Mouse (Mus musculus) heart, postnatal 4 days (tissue): Measurements from ENCODE around the gene Cops9. TPM values are rescaled to one million over a fixed set of nuclear protein-coding genes. Genes with fewer than 3 reads are reported as not detected.

Experiments
- DNase-seq: peaks from one replicate; pipeline ENCODE4 v3.0.0; 2021
- total RNA-seq, 2 experiments: library from RNA; stranded (reverse); gene quantifications; 2 replicates each; pipeline ENCODE4 v1.2.3; 2021

Gene Cops9
- total RNA-seq = 100 to 1,000 TPM; 198 to 214 TPM

DNA sequence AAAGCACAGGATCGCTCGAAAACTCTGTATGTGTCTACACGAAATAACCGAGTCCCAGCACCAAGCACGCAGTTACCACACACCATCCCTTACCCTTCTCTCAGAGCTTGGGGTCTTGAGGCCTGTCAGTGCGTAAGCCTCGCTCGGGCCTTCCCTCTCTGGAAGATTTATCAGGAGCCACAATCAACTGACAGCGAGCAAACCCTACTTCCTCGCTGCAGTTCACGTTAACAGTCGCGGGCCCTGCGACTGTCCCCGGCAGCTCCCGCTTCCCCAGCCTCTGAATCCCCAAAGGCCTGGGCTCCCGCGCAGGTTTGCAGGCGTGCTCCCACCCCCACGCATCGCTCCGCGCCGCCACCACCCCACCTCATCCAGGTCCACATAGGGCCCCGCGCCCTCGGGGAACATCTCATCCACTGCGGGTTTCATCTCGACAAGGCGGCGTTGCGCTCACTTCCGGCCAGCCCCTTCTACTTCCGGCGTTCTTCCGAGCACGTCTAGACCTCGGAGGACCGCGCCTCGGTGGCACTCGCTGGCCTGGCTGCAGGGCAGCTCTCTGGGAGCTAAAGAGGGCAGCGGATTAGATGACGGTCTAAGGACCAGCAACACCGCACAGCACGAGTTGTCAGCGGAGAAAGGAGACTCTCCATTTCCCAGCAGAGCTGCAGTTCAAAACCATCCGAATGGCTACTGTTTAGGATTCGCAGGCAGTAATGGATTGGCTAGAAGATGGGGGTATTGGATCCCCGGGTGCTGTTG lies at the start of gene Cops9:
Cops9 (minus strand) TSS at position 472 of the 759 bp plus-strand sequence.
- peak; percentile 90 for DNase-seq

DNA sequence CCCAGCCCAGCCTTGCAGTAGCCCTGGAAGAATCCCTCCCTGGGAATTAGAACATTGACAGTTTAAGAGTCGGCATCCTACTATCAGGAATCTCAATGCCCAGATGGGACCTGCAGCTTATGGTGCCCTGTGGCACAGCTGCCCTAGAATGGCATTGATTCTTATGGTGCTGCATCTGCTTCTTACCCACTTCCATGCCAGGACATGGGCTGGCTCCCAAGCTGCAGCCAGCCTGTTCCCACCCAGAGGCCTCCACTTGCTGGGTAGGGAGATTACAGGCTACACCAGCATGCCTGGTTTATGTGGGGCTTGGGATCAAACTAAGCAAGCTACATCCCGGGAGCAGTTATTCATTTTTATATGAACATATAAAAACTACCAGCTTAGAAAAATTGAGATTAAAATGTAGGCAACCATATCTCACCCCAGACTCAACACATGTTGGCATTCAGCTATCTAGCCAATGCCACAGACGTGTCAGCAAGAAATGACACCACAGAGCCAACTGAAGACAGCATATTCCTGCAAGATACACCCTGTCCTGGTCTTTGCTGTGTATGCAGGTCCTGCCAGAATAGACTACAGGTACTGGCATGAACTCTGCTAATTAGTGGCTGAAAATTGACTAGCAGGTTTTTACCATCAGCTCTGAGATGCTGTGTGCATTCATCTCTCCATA lies 49.5 kb upstream of the Cops9 start:
- no peak for DNase-seq

DNA sequence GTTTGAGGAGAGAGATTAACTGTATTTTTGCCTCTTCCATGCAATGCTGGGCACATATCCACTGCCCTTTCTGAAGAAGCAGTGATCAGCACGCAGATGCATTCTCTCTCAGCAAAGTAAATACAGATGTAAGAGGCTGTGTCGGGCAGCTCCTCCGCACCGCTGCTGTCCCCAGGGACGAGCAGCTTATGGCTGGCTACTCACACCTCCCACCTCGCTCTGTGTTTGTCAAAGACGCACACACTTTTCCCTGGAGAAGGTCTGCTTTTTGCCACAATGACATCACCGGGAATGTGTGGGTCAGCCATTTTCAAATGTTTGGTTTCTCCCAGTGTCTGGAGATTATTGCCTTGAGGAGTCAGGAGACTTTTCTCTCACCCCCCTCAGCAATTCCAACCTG lies 45.2 kb upstream of the Cops9 start:
- DNase-seq = no peak

DNA sequence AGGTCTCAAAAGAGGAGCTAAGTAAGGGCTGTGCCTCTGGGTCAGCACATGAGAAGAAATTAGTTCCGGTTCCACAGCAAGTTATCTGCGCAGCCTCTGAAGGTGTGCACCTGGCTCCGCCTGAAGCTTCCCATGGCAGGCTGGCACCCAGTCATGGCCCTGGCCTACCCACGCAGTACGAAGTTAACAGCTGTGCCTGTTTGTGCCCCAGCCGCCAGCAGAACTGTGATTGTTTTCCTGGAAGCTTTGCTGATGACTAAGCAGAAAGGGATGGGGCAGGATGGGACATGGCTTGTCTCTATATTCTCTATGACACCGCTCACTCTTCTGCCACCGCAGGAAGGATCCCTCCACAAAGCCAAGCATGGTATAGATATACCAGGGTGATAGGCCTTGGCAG lies 41.4 kb upstream of the Cops9 start:
- no peak for DNase-seq

DNA sequence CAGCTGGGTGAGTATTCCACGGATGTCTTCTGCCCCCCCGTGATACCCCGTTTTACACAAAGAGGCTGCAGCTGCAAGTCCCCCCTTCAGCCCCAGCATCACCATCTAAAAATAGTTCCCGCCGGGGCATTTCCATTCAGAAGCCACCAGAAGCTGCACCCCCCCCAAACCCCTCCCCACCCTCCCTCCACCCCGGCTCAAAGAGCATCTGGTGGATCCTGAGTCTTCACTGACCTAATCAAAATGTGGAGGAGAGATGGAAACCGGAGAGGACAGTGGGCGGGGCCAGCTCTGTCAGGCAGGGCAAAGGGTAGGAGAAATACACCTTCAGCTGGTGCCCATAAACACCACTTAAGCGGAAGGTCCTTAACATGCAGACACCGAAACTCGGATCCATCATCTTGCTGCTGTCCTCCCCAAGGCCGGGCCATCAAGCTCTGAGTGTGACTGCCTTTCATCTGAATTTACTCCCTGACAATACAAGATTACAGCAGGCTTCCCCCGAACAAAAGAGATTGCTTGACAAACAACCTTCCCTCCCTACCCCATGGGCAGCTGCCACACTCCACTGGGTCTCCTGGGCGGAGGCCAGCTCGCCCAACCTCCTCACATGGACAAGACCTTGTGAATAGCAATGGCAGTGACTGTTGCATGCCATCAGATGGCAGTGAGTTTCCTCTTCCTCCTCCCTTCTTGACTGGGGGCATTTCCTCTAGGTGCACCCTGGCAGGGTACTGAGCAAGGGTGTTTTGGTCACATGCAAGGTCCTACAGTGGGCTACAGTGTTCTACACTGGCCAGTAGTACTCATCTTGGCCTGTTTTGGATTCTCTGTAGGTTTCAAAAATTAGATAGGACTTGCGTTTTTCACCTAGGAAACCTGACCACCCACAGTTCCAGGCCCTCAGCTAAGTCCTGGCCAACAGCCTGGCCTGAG lies 39.2 kb upstream of the Cops9 start:
- DNase-seq = no peak

DNA sequence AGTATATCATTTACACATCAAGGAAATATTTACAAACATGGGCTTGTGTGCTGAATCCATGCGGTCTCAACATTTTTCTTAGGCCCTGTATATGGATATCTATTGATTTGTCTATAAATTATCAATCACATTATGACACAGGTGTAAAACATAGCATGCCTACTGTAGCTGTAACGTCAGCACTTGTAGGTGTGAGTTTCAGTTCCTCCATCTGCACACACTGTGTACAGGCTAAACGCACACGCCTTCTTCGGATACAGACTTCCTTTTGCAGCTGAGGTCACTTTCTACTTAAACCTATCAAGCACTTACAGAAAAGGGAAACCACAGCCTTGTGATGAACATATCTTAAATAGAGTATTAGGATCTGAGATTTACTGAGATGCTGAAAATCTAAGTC lies 37.0 kb upstream of the Cops9 start:
- no peak for DNase-seq

DNA sequence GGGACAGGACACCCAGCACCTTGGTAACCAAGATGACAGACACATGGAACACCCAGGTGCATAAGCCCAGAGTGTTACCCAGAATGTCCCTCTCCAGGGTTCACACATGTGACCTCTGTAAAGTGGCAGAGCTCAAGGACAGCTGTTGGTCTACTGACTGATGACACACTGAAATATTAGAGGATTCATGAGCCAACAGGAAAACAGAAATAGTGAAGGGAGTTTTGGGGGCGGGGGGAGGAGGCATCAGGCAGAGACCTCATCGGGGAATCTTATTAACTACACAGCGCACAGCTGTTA lies 34.8 kb upstream of the Cops9 start:
- DNase-seq = no peak

DNA sequence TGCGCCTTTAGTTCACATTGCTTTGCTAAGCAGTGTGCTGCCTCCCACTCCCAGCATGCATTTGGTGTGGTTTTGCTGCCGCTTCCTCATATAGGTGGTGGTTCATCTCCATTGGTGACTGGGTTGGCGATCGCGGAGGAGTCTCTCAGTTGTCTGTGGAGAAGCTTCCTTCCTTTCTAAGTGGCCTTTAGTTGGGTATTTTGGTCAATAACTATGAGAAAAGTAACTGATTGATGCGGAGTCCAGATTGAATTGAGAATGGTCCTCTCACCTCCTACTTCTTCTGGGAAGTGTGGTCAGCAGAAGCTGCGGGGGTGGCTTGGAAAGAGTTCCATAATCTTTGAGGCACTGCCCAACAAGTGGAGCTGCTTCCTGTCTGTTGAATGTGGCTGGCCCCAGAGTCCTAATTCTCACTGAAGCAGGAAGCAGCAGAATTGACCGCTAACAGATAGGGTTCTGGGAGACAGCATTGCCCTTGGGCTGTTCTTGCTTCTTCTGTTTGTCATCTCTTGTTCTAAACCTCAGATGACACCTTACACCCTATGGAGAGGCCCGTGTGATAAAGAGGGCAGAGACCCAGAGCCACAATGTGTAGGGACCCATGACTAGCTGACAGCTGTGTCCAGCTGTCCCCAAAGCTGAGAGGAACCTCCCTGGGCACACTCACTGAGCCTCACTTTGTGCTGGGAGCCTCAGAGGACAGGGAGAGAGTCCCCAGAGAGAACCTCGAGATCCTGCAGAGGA lies 34.3 kb upstream of the Cops9 start:
- DNase-seq = no peak

DNA sequence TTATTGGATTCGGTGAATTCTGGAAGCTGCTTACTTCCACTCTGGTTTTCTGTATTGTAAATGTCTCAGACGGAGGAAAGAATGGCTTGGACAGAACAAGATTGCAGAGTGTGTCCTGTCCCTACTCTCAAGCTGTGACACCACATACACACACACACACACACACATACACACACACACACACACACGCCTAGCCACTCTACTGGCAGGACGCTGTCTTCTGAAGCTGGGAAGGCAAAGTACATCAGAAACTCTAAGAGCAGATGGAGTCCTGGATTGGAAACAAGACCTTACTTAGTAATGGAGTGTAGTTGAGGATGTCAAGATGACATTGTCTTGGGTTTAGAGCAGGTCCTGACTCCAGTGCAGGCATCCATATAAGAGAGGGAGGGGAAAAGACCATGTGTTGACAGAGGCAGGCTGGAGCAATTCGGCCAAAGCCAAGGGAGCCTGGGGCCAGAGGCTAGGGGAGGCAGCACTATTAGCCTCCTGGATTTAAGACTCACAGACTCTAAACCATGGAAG lies 31.5 kb upstream of the Cops9 start:
- no peak for DNase-seq

DNA sequence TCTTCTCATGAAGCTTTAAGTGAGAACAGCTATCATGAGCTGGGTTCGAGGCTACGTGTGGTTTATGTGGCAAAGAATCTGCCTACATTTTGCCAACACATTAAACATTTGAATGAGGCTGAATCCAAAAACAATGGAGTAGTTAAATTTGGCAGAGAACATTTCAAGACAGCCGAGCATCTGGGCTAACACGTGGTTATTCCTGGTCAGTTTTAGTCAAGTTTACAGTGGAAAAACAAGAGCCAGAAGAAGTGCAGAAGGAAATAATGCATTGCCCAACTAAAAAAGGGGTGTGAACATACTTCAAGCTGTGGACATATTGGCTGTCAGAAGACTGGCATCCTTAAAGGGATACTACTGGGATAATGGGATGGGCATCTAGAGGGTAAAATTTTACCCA lies 29.5 kb upstream of the Cops9 start:
- DNase-seq = no peak

DNA sequence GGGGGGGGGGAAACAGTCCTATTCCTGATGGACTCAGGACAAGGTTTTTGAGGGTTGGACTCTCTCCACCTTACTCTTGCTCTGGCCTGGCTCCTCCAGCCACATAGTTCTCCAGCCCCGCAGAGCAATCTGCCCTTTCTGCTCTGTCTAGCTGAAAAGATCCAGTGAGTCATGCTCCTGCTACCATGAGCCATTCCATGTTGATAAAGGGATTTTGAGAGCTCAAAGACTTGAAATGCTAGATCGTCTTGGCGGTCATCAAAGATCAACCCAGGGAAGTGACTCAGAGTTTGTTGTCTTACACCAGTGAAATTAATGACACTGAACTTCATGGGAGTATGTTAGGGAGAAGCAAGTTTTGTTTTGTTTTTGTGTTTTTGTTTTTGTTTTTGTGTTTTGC lies 27.6 kb upstream of the Cops9 start:
- no peak for DNase-seq

DNA sequence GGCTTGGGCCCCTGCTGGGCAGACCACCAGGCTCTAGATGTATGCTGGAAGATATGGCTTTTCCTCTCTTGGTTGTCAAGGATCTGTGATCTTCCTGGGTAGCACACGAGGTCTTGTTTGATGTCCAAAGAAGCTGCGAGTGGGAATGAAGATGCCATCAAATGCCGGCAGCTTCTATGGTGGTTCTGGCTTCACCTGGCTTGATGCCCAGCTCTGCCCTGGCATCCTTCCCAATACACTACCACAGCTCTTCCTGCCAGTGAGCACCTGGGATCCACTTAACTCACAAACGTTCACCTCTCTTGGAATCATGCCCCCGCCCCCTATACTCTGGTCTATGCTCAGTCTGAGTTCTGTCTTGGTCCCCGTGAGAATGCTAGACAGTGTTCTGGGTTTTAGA lies 25.3 kb upstream of the Cops9 start:
- DNase-seq = no peak

DNA sequence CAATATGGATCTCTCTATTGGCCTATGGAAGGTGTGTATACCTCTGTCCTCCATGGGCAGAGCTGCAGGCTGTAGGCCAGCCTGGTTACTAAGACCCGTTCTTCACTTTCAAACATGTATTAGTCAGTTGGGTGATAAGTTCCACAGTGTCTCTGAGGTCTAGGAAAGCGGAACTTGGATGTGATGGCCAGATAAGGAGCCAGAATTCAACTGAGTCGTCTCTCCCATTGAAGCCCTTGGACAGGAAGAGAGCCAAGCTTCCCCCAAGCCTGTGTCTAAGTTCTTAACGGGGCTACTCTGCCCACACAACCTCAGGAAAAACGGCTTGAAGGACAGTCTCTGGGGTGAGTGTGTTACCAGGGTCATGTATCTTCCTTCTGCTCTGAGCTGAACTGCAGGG lies 17.6 kb upstream of the Cops9 start:
- DNase-seq = no peak

DNA sequence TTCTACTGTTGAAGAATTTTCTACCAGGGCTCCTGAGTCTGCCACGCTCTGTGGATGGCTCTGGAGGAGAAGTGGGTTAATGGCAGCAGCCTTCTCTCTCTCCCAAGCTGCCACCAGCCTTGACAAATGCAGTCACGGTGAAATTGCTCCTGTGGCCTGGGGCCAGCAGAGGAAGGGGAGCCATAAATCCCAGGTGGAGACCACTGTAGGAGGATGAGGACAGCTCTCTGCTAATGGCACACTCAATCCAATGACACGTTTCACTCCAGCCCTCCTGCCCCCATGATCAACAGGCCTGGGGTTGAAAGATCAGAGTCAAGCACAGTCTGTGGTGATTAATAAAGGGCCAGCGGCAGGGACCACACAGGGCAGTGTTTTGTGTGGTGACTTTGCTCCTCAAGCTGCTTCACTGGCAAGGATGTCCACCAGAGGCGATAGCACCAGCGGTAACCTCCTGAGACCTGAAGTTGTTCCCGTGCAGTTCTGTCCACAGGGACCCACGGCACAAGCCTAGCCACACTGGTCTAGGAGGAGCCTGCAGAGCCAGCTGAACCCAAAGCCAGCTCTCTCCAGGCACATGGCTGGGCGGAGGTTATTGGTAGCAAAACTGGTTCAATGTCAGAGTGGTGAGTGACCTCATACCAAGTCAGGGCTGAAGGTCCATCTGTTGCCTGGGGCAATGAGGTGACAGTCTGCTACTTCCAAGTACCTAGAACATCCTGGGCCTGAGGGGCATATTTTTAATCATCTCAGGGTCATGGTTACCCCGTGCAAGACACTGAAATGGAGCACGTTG lies 15.4 kb upstream of the Cops9 start:
- no peak for DNase-seq

DNA sequence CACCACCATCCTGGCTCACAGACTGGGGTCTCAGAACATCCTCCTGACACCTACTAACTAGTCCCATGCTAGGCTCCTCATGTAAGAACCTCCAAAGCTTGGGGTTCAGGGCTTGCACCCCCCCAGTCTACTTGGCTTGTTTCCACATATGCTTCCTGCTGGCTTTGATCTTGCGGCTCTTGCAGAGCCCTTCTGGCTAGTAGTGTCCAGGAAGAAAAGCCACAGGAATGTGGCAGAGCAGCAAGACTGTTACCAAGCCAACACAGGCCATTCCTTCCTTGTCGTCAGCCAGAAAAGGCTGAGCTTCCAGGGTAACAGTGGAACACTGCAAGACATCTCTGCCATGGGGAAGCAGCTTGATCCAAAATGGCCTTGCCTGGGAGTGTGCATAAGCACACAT lies 12.9 kb upstream of the Cops9 start:
- no peak for DNase-seq

DNA sequence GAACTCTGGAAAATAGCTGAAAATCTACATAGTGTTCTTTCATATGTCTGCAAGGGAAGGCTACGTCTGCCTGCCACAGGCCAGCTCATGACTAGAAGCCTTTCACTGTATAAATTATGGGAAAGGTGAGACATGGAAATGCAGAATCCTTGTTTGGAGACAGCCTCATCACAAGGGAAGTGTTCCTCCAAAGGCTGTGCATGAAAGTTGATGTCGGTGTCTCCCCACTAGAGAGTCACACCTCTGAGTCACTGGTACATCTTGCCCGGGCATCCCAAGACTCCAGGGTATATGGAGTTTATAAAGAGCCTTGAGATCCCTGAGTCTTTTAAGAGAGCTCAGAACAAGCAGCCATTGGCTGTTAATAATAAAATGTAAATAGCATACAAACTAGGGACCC lies 11.4 kb upstream of the Cops9 start:
- no peak for DNase-seq

DNA sequence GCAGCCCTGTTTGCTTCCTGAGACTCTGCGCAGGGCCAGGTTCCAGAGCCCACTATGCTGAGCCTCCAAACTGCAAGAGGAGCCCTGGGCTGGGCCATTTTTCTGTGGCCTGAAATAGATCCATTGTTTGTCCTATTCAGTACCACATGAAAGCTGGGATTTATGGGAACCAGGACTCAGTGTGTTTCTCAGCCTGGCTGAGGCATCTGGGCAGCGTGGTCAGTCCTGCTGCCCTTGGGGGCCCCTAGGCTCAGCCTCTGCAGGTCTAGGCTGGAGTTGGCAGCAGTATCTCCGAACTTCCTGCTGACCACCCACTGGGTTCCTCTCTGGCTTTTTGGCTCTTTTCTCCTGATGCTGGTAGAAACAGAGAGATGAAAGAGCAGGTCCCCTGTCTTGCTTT lies 9.7 kb upstream of the Cops9 start:
- no peak for DNase-seq

DNA sequence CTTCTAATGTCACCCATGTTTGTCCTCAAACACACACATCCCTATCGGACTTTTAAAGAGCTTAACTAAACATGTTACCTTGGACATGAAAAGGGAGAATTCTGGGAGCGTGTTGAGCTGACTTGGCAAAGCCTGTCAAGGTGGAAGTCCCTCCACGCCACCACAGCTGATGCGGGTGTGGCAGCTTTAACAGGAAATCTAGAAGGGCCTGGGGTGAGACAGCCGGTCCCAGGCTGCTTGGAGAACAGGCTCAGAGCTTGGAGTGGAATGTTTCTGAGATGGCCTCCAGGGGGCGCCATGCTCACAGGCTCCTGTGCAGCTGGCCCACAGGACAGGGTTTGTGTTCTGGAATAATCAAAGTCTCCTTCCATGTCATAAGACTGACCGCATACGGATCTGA lies 6.9 kb upstream of the Cops9 start, which contains the start of gene Otos:
Otos (minus strand) TSS at position 169 of the 400 bp plus-strand sequence.
- DNase-seq = peak; percentile 79

DNA sequence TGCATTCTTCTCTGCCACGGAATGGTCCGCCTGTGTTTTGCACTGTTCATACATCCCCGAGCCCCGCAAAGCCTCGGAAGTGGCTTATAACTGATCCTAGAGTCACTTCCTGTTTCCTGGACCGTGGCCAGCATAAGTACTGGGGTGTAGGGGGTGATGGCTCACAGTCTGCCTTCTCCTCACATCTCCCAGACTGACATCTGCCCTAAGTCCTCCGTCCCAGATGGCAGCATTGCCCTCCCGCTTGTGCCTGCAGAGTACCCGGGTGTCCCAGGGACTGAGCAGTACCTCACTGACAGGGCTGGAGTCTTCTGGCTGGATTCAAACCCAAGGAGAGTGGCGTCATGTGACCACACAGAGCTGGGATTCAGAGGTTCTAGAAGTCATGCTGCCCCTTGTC lies 6.4 kb upstream of the Cops9 start:
- DNase-seq = no peak

DNA sequence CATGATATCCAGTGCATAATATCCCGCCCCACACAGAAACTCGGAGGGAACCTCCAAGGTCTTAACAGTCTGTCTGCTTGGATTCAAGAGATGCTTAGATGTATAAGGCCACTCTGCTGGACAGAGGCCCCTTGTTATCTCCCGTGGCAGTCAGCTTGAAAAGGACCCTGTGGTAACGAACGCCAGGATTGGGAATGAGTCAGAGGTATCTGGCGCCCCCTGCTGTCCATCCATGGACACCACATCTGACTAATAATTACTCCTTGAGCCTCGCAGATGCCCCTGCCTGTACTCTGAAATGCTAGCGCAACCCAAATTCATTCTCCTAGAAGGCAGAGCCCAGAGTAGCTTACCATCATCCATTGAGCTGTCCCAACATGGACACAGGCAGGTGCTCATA lies 6.0 kb upstream of the Cops9 start:
- peak; percentile 82 for DNase-seq

DNA sequence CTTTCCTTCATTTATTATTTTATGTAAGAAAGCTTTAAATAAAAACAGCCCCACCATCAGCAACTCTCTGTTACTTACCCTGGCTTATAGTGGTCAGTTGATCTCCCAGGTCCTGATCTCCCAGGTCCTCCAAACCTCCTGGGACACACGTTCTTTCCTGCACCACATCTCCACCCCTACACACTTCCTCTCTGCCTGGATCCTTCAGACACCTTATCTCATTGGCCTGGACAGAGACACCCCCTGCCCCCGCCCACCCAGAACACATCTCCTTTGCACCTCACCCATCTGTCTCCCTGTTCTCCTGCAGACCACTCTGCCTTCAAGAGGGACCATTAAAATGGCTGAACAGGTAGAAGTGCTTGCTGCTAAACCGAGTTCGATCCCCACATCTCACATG lies 5.2 kb upstream of the Cops9 start:
- DNase-seq = no peak

DNA sequence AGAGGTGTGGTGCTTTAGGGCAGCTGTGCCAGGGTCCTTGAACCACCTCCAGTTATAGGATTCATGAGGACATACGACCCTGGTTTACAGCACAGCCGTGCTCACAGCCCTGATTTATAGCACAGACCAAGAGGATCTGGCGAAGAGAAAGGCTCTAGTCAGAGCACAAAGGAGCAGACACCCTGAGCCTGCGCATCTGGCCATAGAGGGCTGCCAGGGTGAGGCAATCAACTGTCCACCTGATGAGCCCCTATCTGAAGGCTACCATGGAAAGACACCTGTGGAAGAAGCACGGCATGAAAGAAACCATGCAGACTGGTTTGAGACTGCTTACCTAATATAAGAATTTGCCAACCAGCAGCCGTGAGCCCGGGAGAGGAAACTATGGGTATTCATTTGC lies 4.8 kb upstream of the Cops9 start:
- no peak for DNase-seq
